Mouse (Mus musculus): Measurements from ENCODE around the gene Fosb. TPM values are rescaled to one million over a fixed set of nuclear protein-coding genes. Genes with fewer than 3 reads are reported as not detected.

Fosb gene
- polyA plus RNA-seq, 1 experiment from 2014 or later: 0.11 TPM

DNA sequence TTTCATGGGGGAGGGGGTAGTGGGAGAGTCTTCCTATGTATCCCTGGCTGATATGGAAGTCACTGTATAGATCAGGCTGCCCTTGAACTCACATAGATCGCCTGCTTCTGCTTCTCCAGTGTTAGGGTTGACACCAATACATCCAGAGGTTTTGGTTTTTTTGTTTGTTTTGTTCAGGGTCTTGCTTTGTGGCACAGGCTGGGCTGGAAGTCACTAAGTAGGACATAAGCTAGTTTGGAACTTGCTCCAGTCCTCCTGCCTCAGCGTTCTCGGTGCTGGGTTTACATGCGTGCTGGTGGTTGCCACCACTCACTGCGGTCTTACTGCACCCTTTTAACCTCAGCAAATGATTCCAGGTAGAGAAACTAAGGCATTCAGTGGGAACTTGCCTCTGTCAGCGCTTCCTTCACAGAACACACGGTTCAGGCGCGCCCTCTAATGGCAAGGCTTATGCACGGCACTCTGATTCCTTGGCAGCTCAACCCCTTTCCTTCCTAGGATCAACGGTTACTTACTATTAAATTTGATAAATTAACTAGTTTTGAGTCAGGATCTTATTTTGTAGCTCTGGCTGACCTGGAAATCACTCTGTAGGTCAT lies 33.5 kb upstream of the Fosb start:
- Histone ChIP-seq H3K9me3 (no peaks in the 10 kb centered on the region), H3K4me1 (peaks cover 36% of the 10 kb centered on the region), H3K4me2 (replicated peaks) (no peak overlapping the region; the same call in 1 of the 2 replicates), H3K27ac (replicated peaks) (no peak overlapping the region), H3K4me3 (peak overlapping the region; percentile 53), H3K27me3 (0 out of 2 replicates have a peak, but pooled peaks cover 8% of the 10 kb centered on the region), H3K9ac (replicated peaks) (no peak overlapping the region), H3K36me3 (peaks cover 1% of the 10 kb centered on the region; the same call in 1 of the 2 replicates)
- WGBS: under 1% methylated on average over 11 of the region's 11 CpGs
- no peak for ATAC-seq (replicated peaks)

DNA sequence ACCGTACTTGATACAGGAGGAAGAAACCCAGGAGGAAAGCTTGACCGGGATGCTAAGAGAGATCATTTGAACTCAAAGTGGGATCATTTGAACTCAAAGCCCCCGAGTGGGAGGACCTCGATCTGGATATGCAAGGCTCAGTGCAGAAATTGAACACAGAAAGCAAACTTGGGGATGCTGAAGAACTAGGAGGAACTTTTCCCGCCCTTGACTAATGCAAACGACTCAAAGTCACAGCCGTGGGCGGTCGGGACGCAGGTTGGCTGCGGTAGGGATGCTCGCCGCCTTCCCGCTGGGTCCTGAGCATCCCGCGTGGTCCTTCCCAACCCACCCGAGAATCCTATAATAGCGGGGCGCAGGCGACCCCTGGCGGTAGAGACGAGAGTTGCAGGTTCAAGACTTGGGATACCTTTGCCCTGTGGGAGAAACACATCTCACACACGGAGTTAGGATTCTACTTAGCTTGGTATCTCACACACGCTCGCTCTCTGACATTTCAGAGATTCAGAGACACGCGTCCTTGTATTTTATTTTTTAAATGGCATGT lies 32.7 kb upstream of the Fosb start:
- no peaks in the 10 kb centered on the region for H3K36me3 ChIP-seq
- ATAC-seq (replicated peaks): 0 out of 2 replicates have a peak, but pooled peaks have one; percentile 14

DNA sequence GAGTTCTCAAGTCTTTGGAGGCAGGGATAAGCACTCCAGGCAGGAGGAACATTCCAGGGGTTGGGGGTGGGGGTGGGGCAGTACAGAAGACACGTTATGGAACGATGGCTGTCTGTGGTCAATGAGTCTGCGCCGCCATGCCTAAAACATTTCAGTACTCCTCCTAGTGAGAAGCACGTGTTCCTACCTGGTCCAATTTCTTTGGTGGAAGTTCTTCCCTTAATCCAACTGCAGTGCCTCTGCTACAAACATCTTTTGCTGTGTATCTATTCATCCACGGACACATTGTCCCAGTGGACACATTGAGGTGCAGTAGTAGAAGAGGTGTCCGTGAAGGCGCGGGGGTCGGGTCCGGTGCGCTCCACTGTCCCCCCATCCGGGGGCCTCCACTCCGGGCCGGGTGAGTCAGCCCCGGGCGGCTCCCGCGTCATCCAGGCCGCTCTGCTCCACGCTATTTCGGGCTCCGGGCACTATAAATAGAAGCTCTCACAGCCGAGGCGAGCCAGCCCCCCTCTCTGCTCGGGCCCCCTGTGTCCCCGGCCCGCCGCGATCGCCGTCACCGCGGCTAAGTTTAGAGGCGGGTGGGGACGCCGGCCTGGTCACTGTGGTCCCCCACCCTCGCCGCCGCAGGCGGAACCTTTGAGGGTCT lies 32.0 kb upstream of the Fosb start:
- ATAC-seq (replicated peaks): no peak
- under 1% methylated on average over 41 of the region's 41 CpGs for WGBS

More for the DNA sequence above, 32.7 kb upstream of the Fosb start:
- Histone ChIP-seq H3K27ac (replicated peaks) (no peak overlapping the region), H3K4me3 (peak overlapping the region; percentile 53), H3K27me3 (0 out of 2 replicates have a peak, but pooled peaks cover 8% of the 10 kb centered on the region), H3K4me2 (replicated peaks) (peak overlapping the region; percentile 99), H3K9ac (replicated peaks) (peak overlapping the region; percentile 58), H3K4me1 (peaks cover 36% of the 10 kb centered on the region), H3K9me3 (no peaks in the 10 kb centered on the region)
- WGBS: under 1% methylated on average over 27 of the region's 27 CpGs

DNA sequence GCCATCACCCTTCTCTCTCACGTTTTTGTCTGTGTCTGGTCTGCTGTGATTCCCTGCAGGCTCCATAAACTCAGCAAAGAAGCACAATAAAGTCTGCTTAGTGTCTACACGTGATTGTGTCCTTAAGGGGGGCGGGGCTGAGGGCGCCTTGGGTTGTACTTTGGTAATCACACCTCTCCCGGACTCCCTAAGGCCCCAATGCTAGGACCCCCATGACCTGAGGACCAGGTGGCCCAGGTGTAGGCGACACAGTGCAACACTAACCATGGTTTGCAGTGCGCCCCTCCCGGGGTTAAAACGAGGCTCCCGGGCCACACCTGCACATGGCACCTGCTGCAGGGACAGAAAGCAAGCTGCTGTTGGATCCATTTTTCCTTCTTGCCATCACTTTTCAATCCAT lies 31.4 kb upstream of the Fosb start:
- Histone ChIP-seq H3K27me3 (0 out of 2 replicates have a peak, but pooled peaks cover 8% of the 10 kb centered on the region), H3K4me2 (replicated peaks) (peak overlapping the region; percentile 99), H3K27ac (replicated peaks) (no peak overlapping the region), H3K9ac (replicated peaks) (0 out of 2 replicates have a peak overlapping the region, but pooled peaks have one; percentile 58), H3K9me3 (no peaks in the 10 kb centered on the region), H3K4me3 (peak overlapping the region; percentile 53; the same call in 1 of the 2 replicates), H3K4me1 (peaks cover 36% of the 10 kb centered on the region), H3K36me3 (no peaks in the 10 kb centered on the region)
- no peak for ATAC-seq (replicated peaks)
- WGBS: 22% methylated on average over 10 of the region's 10 CpGs

More for the DNA sequence above, 32.0 kb upstream of the Fosb start:
- H3K9me3 ChIP-seq: no peaks in the 10 kb centered on the region
- H3K36me3 ChIP-seq: no peaks in the 10 kb centered on the region
- peak overlapping the region; percentile 58 for H3K9ac ChIP-seq (replicated peaks)
- peak overlapping the region; percentile 53 for H3K4me3 ChIP-seq
- no peak overlapping the region for H3K27ac ChIP-seq (replicated peaks)
- 0 out of 2 replicates have a peak, but pooled peaks cover 8% of the 10 kb centered on the region for H3K27me3 ChIP-seq
- peaks cover 36% of the 10 kb centered on the region for H3K4me1 ChIP-seq
- H3K4me2 ChIP-seq (replicated peaks): peak overlapping the region; percentile 99

DNA sequence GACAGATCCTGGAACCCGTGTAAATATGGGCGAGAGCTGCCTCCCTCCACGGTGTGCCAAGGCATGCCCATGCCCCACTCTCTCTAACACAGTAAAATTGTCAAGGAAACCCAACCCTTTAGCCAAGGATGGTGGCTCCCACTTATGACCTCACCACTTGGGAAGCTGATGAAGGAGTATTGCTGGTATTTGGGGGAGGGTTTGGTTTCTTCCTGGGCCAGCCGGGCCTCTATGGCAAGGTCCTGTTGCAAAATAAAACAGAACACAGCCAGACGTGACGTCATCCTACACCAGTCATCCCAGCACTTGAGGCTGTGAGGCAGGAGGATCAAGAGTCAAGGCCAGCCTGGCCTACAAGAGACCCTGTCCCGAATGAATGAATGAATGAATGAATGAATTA lies 28.7 kb upstream of the Fosb start:
- Histone ChIP-seq H3K4me3 (no peak overlapping the region), H3K27me3 (0 out of 2 replicates have a peak, but pooled peaks cover 8% of the 10 kb centered on the region), H3K9me3 (no peaks in the 10 kb centered on the region), H3K4me1 (peaks cover 22% of the 10 kb centered on the region), H3K9ac (replicated peaks) (no peak overlapping the region), H3K27ac (replicated peaks) (no peak overlapping the region), H3K4me2 (replicated peaks) (no peak overlapping the region), H3K36me3 (no peaks in the 10 kb centered on the region)
- ATAC-seq (replicated peaks): no peak
- WGBS: 71% methylated on average over 7 of the region's 7 CpGs

DNA sequence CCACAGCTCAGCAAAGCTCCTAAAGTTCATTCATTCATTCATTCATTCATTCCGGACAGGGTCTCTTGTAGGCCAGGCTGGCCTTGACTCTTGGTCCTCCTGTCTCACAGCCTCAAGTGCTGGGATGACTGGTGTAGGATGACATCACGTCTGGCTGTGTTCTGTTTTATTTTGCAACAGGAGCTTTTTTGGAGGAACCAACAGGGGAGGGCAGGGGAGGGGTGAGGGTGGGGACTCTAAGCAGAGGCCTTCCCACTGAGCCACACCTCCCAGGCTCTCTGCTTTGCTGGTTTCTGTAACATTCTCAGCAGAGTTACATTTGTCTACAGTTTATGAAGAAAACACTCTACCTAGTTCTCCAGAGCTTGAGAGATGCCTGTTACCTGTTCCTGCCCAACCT lies 28.2 kb upstream of the Fosb start:
- 59% methylated on average over 2 of the region's 2 CpGs for WGBS

DNA sequence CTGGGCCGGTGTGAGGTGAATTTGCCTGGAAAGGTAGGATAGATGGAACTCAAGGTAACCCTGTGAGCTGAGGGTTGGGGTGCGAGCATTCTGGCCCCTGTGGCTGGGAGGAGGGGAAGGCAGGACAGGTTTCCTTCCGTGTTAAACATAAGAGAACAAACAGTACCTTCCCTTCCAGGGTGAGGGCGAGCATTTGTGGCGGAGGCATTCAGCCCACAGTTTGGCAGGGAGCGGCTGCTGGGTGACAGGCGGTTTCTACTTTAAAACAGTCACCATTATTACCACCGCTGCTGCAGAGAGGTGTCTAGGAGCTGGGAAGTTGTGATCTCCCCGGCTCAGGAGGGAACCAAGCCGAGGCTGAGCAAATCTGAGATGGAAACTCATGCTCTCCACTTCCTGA lies 27.3 kb upstream of the Fosb start:
- no peak overlapping the region for H3K4me3 ChIP-seq
- H3K9ac ChIP-seq (replicated peaks): no peak overlapping the region
- ATAC-seq (replicated peaks): no peak
- WGBS: 68% methylated on average over 10 of the region's 10 CpGs
- H3K27me3 ChIP-seq: 0 out of 2 replicates have a peak, but pooled peaks cover 8% of the 10 kb centered on the region
- no peak overlapping the region for H3K4me2 ChIP-seq (replicated peaks)
- H3K27ac ChIP-seq (replicated peaks): no peak overlapping the region
- peaks cover 20% of the 10 kb centered on the region for H3K4me1 ChIP-seq
- no peaks in the 10 kb centered on the region for H3K36me3 ChIP-seq
- H3K9me3 ChIP-seq: no peaks in the 10 kb centered on the region

More for the DNA sequence above, 28.2 kb upstream of the Fosb start:
- Histone ChIP-seq H3K27me3 (0 out of 2 replicates have a peak, but pooled peaks cover 8% of the 10 kb centered on the region), H3K27ac (replicated peaks) (no peak overlapping the region), H3K9me3 (no peaks in the 10 kb centered on the region), H3K9ac (replicated peaks) (no peak overlapping the region), H3K4me1 (peaks cover 24% of the 10 kb centered on the region), H3K4me3 (no peak overlapping the region), H3K36me3 (no peaks in the 10 kb centered on the region), H3K4me2 (replicated peaks) (no peak overlapping the region)
- ATAC-seq (replicated peaks): no peak

DNA sequence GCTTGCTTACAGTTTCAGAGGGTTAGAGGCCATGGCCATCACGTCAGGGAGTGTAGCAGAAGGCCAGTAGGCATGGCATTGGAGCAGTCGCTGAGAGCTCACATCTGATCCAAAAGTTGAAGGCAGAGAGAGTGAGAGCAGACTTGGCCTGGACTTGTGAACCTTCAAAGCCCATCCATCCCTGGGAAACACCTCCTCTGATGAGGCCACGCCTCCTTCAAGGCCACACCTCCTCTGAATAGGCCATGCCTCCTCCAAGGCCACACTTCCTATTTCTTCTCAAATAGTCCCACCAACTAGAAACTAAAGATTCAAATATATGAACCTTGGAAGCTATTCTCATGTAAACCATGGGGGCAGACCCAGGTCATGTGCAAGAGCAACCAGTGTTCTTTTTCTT lies 25.7 kb upstream of the Fosb start:
- WGBS: 36% methylated on average over 3 of the region's 3 CpGs
- Histone ChIP-seq H3K27me3 (no peaks in the 10 kb centered on the region), H3K9ac (replicated peaks) (no peak overlapping the region), H3K36me3 (no peaks in the 10 kb centered on the region), H3K4me3 (no peak overlapping the region), H3K4me2 (replicated peaks) (no peak overlapping the region), H3K27ac (replicated peaks) (no peak overlapping the region), H3K9me3 (no peaks in the 10 kb centered on the region), H3K4me1 (peaks cover 10% of the 10 kb centered on the region)
- no peak for ATAC-seq (replicated peaks)

DNA sequence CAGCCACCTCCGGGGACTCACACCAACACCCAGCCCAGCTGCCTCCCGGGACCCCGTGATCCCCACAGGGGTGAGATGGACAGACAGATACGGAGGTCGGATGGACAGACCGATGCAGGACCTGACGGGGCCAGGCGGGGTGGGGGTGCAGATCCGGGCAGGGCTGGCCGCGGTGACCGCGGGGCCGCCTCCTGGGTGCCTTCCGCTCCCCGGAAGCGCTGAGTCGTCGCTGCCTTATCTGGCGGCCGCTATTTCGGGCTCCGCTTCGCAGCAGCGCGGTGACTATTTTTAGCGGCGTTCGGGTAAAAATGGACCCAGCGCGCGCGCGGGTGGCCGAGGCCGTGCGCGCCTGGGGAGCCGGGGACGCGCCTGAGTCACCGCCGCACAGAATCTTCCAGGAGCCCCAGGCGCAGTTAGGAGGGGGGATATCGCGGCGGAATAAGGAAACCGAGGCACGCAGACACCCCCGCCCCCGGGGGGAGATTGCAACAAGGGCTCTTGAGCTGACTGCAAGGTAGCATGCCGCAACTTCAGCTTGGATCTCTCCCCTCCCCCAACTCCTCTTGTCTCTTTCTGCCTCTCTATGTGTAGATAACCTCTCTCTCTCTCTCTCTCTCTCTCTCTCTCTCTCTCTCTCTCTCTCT lies 23.0 kb upstream of the Fosb start:
- peaks cover 10% of the 10 kb centered on the region for H3K4me1 ChIP-seq

DNA sequence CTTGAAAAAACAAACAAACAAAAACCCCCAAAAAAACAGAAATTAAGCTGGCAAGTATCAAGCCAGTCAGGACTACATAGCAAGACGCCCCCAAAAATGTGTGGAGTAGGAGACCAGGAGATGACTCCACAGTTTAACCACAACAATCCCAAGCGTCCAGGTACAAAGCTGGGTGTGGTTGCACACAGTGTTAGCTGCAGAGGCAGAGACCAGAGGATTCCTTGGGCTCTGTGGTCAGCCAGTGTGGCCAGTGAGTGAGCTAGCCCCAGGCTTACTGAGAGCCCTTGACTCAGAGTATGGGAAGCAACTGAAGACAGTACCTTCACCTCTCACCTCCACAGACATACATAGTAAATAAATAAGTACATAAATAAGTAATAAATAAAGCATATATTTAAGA lies 22.1 kb upstream of the Fosb start:
- ATAC-seq (replicated peaks): no peak
- Histone ChIP-seq H3K9ac (replicated peaks) (peak overlapping the region; percentile 80; the same call in 1 of the 2 replicates), H3K36me3 (no peaks in the 10 kb centered on the region), H3K4me2 (replicated peaks) (no peak overlapping the region), H3K4me1 (peaks cover 18% of the 10 kb centered on the region), H3K9me3 (no peaks in the 10 kb centered on the region), H3K27ac (replicated peaks) (no peak overlapping the region), H3K4me3 (no peak overlapping the region), H3K27me3 (no peaks in the 10 kb centered on the region)
- WGBS: 72% methylated on average over 2 of the region's 2 CpGs

More for the DNA sequence above, 23.0 kb upstream of the Fosb start:
- ATAC-seq (replicated peaks): peak; percentile 51
- no peaks in the 10 kb centered on the region for H3K9me3 ChIP-seq
- H3K4me2 ChIP-seq (replicated peaks): peak overlapping the region; percentile 77
- no peaks in the 10 kb centered on the region for H3K27me3 ChIP-seq
- WGBS: under 1% methylated on average over 52 of the region's 52 CpGs
- peak overlapping the region; percentile 80 for H3K9ac ChIP-seq (replicated peaks)
- peak overlapping the region; percentile 79 for H3K27ac ChIP-seq (replicated peaks)
- H3K4me3 ChIP-seq: peak overlapping the region; percentile 59
- no peaks in the 10 kb centered on the region for H3K36me3 ChIP-seq

DNA sequence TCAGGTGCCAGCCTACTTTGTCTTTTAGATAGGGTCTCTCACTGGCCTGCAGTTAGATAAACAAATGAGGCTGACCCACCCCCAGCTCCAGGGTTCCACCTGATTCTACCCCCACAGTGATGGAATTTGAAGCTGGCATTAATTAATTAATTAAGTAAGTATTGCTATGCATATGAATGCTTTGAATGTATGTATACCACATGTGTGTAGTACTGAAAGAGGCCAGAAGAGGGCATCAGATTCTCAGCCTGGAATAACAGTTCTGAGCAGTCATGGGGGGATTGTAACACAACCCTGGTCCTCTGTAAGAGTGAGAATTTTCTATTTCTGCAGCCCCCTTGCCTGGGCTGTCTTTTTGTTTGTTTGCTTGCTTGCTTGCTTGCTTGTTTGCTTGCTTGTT lies 18.6 kb upstream of the Fosb start:
- Histone ChIP-seq H3K36me3 (no peaks in the 10 kb centered on the region), H3K9ac (replicated peaks) (no peak overlapping the region), H3K4me2 (replicated peaks) (no peak overlapping the region), H3K27me3 (no peaks in the 10 kb centered on the region), H3K27ac (replicated peaks) (no peak overlapping the region), H3K4me3 (no peak overlapping the region), H3K9me3 (no peaks in the 10 kb centered on the region), H3K4me1 (peaks cover 25% of the 10 kb centered on the region)
- ATAC-seq (replicated peaks): no peak

DNA sequence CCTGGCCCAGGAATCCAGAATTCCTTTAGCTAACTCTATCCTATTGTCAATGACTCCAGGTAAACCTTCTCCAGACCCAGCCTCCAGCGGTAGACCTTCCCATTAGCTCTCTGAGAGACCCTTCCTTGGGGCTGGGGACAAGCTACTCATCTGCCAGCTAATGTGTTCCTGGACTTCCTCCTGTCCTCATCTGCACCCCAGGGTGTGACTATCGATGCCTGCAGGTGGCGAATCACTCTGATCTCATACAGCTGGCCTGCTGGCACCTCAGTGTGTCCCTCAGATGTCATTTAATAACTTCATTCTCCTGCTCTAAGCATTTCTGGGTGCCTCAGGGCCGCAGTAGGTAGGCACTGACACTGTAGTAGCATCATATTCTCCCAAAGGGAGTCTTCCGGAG lies 17.9 kb upstream of the Fosb start:
- H3K9ac ChIP-seq (replicated peaks): no peak overlapping the region
- WGBS: 85% methylated on average over 5 of the region's 5 CpGs
- ATAC-seq (replicated peaks): no peak
- no peaks in the 10 kb centered on the region for H3K9me3 ChIP-seq
- H3K36me3 ChIP-seq: no peaks in the 10 kb centered on the region
- H3K4me3 ChIP-seq: no peak overlapping the region
- no peaks in the 10 kb centered on the region for H3K27me3 ChIP-seq
- peak overlapping the region; percentile 83; the same call in 1 of the 2 replicates for H3K4me2 ChIP-seq (replicated peaks)
- H3K4me1 ChIP-seq: peaks cover 23% of the 10 kb centered on the region
- H3K27ac ChIP-seq (replicated peaks): no peak overlapping the region

Measured in forebrain, embryonic 15.5 days (tissue).